Mouse (Mus musculus): ENCODE data around the gene Malsu1.

Gene Malsu1

DNA sequence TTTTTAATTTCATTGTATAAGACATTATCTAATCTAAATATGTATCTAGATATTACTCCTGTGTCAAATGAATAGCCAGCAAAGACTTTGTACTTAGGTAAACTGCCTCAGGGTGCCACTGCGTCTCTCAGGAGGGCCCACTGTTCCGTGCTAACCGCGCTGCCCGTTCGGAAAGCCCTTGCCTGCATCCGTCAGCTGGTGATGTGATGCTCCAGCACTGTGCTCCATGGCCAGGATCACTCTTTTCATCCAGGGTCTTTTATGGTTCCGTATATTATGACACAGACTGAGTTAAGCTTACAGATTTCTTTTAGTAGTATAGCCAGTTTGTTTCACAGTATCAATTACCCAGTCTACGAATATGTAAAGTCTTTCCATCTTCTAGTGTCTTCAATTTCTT is 58.3 kb downstream of the Malsu1 start:
- intact Hi-C loops (cut with DNase I) = no loop called here

DNA sequence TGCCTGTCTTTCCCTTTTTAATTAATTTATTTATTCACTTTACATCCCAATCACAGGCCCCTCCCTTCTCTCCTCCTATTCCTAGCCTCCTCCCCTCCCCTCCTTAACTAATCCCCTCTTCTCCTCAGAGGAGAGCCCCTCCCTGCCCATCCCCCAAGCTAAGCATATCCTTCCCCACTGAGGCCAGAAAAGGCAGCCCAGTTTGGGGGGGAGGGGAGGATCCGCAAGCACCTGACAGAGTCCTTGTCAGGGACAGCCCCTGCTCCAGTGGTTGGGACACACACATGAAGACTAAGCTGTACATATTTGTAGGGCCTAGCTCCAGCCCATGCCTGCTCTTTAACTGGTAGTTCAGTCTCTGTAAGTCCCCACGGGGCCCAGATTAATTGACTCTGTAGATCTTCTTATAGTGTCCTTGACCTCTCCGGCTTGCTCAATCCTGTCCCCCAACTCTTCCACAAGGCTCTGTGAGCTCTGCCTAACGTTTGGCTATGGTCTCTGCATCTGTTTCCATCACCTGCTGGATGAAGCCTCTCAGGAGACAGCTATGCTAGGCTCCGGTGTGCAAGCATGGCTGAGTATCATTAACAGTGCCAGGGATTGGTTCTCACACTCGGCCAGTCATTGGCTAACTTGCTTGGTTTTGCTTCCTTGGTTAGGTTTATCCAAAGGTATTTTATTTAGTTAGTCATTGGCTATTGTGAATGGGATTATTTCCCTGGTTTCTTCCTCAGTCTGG is 58.9 kb downstream of the Malsu1 start:
- intact Hi-C loops (cut with DNase I) = no loop called here

Data from adrenal gland (tissue).